Mouse (Mus musculus) myocyte (in vitro differentiated cells): ENCODE data around the gene Sart1.

Experiments
- E2F4 ChIP-seq: IDR thresholded peaks from one replicate; pipeline ENCODE4 v1.6.1; 2011; ENCODE audit warnings: mild to moderate bottlenecking, control low read depth, moderate library complexity; ENCODE audit not compliant: insufficient read depth
- MAX ChIP-seq: IDR thresholded peaks from one replicate; pipeline ENCODE4 v1.6.1; 2011; ENCODE audit warnings: low read depth, mild to moderate bottlenecking, control low read depth
- MYOG ChIP-seq, 3 experiments: IDR thresholded peaks; one replicate each; pipeline ENCODE4 v1.6.1; 2011; ENCODE audit warnings: control low read depth in 2 of 3, low read depth in 2 of 3, mild to moderate bottlenecking in 2 of 3; ENCODE audit not compliant: insufficient read length in 2 of 3, control insufficient read depth in 1 of 3, insufficient read depth in 1 of 3
- POLR2A ChIP-seq: IDR thresholded peaks from one replicate; pipeline ENCODE4 v1.6.1; 2011; ENCODE audit warnings: low read depth, mild to moderate bottlenecking, control low read depth, moderate library complexity; ENCODE audit not compliant: insufficient read length
- POLR2AphosphoS2 ChIP-seq: IDR thresholded peaks from one replicate; pipeline ENCODE4 v1.6.1; 2011; ENCODE audit warnings: low read depth, control low read depth; ENCODE audit not compliant: insufficient read length
- SRF ChIP-seq: IDR thresholded peaks from one replicate; pipeline ENCODE4 v1.6.1; 2011; ENCODE audit warnings: low read depth; ENCODE audit not compliant: control insufficient read depth, insufficient read length
- TCF12 ChIP-seq: IDR thresholded peaks from one replicate; pipeline ENCODE4 v1.6.1; 2011; ENCODE audit warnings: mild to moderate bottlenecking, control low read depth; ENCODE audit not compliant: poor library complexity, insufficient read depth, severe bottlenecking
- TCF3 ChIP-seq: IDR thresholded peaks from one replicate; pipeline ENCODE4 v1.6.1; 2011; ENCODE audit warnings: low read depth, control low read depth; ENCODE audit not compliant: insufficient read length
- USF1 ChIP-seq: IDR thresholded peaks from one replicate; pipeline ENCODE4 v1.6.1; 2011; ENCODE audit warnings: low read depth, mild to moderate bottlenecking, control low read depth, moderate library complexity

GRCm38 (mm10) chr19:5429219-5429618 lies 40.7 kb upstream of the Sart1 start:
- TF ChIP-seq POLR2A (no peak), TCF12 (no peak), MAX (no peak), E2F4 (no peak), POLR2AphosphoS2 (no peak), SRF (no peak), USF1 (no peak), MYOG (IDR thresholded peaks at IDR 0.05; ENCODE audit: control insufficient read depth in 1 of 3, insufficient read depth in 1 of 3, insufficient read length in 2 of 3, low read depth in 2 of 3) (no peak), TCF3 (no peak)
